Mouse (Mus musculus) c-Kit-negative CD71-positive TER-119-positive erythroid progenitor cells, embryonic 14.5 days (primary cell): ENCODE results near the gene Smoc2.

Experiments
- DNase-seq: peaks from one replicate; pipeline ENCODE4 v3.0.0-alpha.2; 2013; ENCODE audit warnings: low read depth, low spot score

The Smoc2 gene

DNA sequence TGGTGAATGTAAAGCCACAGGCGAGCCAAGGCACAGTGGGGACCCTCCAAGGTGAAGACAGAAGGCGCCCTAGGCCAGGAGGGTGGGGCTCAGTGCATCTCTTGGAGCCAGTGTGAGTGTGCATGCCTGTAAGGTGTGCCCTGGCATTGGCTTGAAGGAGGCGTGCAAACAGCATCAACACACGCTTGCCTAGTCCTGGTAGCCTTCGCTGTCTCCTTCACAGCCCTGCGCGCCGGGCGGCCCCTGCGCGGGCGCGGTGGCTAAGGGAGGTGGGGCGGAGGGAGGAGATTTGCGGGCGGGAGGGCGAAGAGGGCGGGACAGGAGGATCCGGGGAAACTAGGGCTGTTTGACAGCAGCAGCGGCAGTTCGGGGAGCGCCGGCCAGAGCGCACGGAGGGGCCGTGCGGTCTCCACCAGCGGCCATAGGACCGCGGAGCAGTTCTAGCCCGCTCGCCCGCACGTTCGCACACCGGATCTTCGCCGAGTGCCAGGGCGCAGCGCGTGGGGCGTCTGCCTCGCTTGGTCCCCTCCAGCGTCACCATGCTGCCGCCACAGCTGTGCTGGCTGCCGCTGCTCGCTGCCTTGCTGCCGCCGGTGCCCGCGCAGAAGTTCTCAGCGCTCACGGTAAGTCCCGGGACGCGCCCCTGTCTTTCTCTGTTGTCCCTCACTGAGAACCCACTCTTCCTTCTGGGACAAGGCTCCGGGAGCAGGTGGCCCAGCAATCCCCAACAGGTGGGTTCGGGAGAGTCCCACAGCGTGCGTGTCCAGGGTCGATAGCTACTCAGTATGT is at the start of gene Smoc2:
TSS of gene Smoc2 (plus strand) at position 330 of the 789 bp plus-strand sequence.
- DNase-seq = no peak

DNA sequence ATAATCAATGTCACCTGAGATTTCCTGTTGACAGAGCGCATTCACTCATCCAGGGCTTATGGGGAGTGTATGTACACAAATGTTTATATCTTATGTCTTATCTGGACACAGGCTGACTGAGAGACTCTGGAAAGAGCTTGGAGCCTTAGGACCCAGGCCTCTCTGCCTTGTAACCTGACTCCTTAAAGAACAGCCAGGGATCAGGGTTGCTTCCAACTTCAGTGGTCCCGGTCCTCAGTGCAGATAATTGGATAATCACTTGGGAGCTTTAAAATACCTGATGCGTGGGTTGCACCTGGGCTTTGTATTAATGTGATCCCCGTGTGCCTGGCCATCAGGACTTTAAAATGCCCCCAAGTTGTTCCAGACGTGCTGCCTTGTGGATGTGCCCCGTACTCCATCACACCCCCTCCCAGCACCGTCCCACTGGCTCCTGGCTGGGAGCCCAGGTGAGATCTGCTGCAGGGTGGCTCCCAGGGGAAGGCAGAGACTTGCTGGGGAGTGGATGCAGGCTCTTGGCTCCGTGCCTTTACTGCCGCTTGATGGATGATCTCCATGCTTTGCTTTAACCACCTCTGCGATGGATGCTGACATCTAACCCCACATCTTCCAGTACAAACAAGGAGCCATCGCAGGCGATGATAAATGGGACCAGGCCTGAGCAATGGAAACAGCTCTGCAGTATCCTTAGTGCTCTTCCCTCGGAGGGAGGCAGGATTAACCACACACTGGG is 48.4 kb upstream of the Smoc2 start:
- no peak for DNase-seq

DNA sequence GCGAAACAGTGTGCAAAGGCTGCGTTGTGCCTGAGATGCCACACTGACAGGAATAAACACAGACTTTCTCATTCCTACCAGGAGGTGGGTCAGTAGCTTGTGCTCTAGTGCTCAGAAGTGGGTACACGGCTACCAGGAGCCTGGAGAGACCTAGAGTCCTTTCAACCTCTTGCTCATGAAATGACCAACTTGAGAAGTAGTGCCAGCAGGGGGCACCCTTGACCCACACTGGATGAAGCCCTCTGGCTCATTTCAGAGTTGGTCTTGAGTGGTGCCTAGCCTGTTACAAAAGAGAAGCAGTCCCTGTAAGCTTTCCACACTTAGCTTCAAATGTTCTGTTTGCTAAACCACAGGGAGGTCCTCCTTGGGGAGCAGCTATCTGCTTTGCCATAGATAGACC is 46.7 kb upstream of the Smoc2 start:
- DNase-seq = peak; percentile 26

DNA sequence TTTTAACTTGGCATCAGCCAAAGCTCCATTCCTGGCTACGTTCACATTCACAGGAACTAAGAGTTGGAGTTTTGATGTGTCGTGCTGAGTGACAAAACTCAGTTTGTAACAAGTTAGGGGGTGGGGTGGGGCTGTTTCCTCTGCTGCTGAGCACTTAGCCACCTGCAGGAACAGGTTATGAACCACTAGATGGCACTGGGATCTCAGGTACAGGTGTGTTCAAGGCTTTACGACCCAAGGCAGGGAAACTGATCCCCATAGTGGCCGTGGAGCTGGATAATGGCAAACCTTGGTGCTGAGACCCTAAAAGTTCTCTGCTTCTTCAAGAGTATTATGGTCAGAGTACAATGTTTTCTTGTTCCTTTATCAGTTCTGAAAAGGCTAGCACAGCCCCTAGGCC is 45.6 kb upstream of the Smoc2 start:
- DNase-seq = no peak

DNA sequence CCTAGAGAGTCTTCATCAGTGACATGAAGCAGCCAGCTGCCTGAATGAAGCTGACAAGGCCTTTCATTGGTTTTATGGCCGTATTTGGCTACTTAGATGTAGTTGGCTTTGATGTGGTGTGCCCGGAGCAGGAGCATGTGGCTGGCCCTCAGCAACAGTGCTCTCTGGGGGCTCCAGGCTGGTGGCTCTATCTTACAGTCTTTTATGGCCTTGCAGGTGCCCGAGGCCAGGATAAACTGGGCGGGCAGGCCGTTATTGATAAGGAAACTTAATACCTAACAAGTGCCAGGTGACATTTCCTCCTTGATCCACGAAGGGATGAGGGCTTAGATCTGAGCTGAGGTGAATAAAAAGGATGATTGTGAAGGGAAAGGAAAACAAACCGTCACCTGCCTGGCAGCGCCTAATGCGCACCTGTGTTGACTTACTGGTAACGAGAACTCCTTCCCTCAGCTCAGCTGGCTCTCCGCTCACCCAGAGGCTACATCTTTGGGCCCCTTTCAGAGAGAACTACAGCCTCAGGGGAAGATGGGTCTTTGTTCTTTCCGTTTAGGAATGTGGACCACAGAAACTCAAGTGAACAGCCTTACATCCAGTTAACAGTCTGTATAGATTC is 44.4 kb upstream of the Smoc2 start:
- no peak for DNase-seq

DNA sequence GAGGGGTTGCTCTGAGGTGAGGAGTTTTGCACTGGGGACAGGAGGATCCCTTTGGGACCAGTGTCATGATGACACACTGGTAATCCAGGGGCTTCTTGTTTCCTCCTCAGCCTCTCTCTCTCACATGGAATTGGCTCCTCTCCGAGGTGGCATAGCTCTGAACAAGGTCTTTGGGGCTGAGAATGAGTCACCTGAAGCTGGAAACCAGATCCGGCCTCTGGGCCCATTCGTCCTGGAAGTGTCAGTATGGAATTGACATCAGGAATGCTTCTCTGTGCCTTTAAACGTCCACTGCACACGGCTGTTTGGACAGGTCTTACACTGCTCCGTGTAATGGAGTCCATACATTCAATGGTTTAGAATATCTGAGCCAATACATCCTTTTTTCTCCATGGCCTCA is 42.2 kb upstream of the Smoc2 start:
- no peak for DNase-seq

DNA sequence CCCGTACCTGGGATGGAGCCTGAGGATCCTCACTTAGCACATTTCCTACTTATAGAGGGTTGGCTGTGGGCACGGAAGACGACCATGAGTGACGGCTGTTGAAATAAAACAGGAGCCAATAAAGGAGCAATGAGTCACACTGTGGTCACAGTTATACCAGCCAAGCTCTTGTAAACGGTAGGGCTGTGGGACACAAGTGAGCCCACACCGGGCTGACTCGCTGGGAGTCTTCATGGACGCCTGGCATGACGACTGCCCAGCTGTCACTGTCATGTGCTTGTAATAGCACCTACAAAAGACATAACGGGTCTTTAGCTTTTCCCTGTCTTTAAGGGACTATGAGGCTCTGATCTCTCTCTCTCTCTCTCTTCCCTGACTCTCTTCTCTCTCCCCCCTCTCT is 39.3 kb upstream of the Smoc2 start:
- DNase-seq = no peak

DNA sequence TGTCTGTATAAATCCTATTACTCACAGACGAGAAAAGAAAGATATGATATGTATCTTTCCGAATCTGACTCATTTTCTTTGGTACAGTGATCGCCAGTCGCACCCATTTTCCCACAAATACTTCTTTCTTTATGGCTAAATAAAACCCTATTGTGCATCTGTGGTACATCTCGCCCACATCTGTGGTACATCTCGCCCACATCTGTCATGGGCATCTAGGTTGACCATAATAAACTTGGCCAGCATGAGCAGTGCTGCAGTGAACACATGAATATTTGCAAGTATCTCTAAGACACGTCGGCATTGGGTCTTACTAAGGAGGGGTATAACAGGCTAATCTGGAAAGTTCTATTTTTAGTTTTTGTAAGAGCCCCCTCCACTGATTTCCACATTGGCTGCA is 36.7 kb upstream of the Smoc2 start:
- no peak for DNase-seq

DNA sequence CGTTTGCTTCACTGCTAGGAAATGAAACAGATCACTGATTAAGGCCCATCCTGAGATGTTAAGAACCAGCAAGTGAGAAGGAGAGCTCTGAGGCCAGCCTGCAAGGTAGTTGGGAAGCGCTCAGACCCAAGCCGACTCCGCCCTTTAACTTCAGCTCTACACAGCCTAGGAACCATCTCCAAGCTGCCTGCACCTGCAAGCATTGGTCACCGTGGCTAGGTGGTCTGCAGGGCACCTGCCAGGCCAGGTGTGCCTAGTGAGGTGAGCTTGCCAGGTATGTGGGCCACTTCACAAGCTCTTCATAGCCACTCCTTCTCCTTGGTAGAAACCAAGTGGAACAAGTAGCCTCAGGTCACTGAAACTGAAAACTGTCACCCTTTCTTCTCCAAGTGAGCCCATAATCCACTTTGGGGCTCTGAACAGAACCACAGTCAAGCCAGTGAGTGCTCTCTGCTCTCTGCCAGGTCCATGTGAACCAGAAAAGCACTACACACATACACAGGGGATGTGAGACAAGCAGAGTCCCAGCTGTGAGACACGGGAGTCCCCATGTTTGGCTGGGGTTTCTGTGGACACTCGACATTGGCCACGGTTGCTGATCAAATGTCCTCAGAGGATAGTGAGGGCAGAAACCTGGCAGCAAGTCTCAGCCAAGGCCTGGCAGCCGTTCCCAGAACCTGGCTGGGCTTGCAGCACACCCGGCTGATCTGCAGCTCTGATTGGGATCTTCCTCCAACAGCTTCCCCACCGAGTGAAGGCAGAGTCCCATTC is 34.9 kb upstream of the Smoc2 start:
- no peak for DNase-seq

DNA sequence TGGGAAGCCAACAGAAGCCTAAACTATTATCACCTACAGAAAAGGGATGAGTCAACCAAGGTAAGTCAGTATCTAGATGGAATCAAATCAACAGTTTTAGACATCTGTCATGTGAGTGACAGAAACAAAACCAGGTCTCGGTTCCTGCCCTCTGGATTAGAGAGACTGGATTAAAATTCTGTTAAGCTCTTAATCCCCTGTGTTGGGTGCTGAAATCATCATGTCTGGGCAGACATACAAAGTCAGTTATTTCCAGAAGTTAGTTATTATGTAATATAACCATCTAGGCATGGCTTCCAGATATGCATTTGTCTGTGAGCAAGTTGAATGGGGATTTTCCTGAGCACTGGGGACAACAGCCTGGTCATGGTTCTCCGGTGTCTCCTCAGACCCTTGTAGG is 33.0 kb upstream of the Smoc2 start:
- DNase-seq = no peak

DNA sequence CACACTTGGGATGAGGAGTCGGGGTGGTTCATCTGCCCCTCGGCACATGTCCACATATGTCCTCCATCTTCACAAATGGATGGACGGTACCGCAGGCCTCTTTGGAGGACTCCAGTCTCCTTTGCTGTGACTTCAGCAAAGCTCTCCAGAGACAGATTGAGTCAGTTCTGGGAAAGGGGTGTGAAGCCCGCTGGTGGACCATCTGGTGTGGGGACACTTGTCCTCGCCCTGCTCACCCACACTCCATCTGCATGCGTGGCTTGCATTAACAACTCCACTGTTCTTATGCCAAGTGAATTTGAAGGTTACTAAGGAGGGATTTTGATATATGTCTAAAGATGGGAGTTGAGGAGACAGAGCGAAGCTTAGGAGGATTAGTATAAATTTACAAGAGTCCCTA is 31.4 kb upstream of the Smoc2 start:
- DNase-seq = no peak

DNA sequence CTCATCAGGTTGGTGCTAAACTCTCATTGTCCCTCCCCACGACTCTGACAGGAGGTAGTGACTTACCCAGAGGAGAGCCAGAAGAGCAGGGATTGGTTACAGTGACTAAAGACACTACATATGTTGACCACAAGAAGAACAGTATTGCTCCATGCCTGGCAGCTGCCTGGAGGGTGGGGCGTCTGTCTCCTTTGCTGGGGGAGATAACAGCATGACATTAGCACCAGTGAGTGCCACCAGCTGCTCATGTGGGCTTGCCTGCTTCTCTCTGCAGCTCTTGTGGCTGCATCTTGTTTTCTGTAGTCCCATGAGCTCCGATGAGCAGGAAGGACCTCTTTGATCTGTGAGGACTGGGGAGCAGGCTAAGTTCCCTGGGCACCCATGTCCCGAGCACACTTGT is 29.7 kb upstream of the Smoc2 start:
- peak; percentile 25 for DNase-seq

DNA sequence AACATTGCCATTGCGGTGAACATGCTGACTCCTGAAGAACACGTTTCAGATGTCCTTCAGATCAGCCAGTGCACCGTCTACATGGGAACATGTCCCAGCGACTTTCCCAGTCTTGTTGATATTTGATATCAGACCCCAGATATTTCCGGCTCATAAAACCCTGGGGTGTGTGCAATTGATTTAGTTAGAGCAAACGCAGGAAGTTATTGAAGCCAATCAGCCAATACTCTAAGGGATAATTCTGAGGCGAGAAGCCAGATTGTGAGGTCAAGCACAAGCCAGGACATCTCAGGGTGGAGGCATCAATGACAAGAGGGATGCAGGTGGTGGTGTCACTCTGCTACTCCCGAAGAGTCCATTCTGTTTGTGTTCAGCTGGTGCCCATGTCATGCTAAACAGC is 28.9 kb upstream of the Smoc2 start:
- DNase-seq = no peak

DNA sequence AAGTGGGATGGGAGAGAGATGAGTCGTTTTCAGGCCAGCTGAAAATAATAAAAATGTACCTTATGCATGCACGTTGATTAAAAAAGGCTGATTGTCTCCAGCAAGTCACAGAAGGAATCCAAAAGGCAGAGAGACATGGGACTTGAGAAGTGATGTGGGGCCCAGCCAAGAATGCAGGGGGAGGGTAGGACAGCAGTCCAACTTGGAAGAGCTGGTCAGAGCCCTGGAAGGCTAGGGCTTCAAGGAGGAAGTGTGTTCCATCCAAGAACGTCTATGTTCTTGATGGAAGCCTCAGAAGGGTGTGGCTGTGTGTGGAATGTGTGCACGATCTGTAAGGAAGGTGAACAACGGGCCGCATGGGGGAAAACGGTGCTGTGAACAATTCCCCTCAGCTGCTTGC is 26.9 kb upstream of the Smoc2 start:
- no peak for DNase-seq

DNA sequence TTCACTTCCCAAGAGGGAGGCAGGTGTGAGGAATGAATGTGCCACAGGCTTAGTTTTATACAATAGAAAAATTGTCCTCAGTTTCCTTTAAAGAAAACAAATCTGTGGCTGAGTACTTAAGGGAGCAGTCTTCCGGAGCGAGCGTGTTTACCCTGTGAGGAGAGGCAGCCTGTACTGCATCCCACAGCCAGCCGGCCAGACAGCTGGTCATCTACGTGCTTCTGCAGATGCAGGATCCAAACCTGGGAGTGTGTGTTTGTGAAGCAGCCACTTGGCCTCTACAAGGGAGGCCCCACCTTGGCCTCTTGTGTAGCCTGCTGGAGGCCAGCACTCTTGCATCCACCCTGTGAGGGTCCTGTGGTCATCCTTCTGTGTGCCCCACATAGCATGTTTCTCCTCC is 24.7 kb upstream of the Smoc2 start:
- no peak for DNase-seq

DNA sequence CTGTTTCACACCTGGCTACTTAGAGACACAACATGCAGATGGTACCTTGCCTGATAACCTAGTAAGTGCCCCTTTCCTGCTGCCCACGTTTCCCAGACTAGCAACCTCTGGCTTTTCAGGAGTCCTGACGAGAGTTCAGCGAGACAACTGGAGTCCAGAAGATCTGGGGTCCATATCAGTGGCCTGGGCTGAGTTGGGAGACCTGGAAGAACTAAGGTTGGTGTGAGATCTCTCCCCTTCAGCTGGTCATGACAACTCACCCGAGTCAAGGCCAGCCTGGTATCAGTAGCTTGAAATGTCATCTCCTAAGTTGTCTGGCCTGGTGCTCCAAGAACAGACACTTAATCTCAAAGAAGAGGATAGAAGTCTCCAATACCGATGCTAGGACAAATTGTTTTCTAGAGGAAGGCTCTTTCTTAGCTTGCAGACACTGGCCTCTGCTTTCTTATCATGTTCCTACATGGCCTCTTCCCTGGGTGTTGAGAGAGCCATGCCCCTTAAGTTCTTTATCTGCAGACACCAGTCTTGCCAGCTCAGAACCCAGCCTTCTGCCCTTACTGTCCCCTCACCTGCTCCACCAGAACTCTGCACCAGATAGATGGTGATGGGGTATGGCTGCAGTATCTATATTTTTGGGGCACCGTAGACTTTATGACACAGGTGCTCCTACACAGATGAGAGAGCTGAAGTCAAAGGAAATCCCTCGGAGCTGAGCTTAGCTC is 21.3 kb upstream of the Smoc2 start:
- peak; percentile 41 for DNase-seq

DNA sequence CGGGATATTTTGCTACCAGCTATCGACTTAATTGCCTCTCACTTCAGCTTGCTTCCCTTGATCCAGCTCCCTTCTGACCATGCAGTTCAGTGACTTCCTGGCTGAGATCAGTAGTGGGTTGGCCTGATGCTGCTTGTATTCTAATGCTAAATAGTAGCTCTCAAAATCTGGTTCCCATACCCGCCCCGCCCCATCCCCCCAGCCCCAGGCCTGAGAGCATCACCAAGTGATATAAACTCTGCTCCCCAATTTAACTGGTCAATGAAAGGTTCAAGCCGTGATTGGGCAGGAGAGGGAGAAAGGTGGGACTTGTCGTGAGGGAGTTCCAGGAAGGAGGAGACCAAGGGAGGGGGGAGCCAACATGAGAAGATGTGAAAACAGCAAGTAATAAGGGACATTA is 20.4 kb upstream of the Smoc2 start:
- no peak for DNase-seq

DNA sequence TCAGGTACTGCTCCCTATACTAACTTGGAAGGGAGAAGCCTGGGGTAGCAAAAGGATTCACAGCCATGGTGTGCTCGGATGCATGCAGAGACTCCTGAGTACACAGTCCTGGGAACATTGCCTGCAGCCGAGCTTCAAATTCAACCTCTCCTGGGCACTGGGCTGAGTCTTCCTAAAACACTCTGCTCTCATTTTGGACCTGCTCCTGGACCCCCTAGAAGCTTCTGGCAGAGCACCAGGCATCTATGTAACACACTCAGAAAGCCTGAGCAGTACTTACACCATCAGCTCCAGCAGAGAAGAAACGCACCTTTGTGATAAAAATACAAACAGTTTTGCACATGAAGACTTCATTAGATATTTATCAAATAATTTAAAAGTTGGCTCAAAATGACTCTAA is 18.3 kb upstream of the Smoc2 start:
- DNase-seq = no peak

DNA sequence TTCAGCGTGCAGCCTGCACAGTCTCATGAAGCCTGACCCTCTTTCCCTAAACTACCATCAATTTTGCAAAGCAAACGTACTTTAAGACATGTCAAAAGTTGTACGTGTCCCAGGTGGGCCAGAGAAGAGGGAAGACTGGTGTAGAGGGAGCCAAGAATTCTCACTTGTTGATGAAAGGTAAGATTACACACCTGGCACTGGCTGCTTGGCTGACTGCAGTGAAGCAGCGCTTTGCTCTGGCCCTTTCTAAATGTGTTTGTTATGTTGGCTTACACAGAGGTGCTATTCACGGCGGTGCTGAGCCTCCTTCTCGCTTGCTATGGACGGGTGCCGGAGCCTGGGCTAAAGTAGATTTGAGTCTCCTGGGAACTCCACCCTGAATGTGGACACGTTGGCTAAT is 17.1 kb upstream of the Smoc2 start:
- no peak for DNase-seq

DNA sequence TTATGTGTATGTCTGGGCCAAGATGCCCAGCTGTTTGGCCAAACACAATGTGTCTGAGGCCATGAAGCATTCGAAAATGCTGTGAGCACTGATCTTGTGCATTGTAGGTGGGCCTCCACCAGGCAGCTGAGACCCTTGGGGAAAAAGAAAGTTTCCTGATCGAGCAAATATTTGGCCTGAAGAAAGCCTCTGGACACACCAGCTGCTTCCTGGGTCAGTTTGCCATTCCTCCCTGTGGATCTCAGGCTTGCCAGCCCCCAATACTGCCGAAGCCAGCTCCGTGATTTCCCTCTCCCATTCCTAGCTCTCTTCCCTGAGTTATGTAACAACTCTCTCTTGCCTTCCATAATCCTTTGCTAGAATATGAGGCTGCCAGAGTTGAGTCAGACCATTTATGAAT is 11.3 kb upstream of the Smoc2 start:
- DNase-seq = no peak

DNA sequence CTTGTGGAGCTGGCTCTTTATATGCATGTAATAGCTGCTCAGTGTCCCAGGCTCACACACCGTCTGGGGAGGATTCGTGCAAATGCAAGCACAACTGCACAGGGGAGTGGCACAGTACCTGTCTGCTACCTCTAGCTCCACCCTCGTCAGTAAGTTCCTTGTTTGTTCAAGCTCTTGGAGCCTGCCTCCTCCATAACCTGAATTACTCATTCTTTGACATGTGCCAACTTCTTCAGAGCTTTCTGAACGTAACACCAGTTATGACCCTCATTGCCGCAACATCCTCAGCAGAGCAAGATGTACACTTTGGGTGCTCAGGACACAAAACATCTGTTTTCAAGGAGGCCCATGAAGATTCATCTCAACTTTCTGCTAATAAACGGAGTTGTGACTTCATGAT is 5.9 kb upstream of the Smoc2 start:
- DNase-seq = no peak

DNA sequence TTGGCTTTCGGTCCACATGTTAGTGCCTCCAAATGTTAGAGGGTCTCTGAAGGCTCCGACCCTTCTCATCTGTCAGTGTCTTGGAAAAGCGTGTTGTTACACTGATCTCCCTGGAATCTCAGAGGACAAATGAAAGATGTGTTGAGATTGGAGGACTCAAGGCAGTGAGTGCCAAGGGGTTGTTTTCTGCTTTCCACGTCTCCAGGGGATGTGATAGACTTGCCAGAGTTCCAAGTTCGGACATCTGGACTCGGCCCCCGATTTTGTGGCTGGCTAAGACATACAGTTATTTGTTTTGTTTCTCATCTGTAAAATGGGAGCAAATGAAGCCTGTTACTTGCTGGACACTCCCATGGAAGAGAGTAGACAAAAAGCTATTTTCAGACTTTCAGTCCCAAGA is 2.0 kb upstream of the Smoc2 start:
- DNase-seq = no peak
